Mouse (Mus musculus) mouse trophoblast stem cell (cell line): ENCODE measurements around the gene Rhbdd1.

Source experiments
- in situ Hi-C, 2 experiments: fragments of 300-500 bp; cut with MseI, MboI; formaldehyde crosslinking; loops; 2 replicates in 1 of 2; 3 replicates in 1 of 2; pipeline ENCODE4 v1.15.1; 2025

The Rhbdd1 gene

DNA sequence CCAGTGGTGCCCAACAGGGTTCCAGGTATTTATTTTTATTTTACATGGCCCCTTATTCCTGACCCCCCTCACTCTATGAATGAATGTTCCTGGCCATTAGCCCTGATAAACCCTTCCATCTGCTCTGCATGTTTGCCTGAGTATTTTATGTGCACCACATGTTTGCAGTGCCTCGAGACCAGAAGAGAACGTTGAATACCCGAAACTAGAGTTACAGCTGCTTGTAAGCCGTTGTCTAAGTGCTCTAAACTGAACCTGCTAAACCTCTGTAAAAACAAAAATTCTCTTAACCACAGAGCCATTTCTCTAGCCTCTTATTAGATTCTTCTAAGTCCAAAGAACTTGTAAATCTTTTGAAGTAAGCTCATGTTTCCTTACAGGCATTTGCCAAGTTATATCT lies 45.0 kb downstream of the Rhbdd1 start:
- in situ Hi-C loops: no loop called here

DNA sequence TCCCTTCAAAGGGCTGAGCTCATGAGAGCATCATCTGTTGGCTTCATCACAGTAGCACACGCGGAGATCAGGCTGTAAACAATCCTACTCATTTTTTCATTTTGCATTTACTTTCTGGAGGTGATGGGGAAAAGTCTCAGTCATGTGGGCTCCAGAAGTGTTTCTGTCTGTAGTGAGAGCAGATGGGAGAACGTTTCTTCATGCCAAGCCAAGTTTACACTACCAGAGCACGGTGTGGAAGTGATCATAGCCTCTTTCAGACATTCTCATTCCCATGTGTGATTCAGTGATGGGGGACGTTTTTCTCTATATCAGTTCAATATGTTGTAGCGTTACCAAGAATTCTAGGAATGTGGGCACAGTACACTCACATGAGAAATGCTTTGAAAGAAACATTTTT lies 45.9 kb downstream of the Rhbdd1 start:
- in situ Hi-C loops: no loop called here

DNA sequence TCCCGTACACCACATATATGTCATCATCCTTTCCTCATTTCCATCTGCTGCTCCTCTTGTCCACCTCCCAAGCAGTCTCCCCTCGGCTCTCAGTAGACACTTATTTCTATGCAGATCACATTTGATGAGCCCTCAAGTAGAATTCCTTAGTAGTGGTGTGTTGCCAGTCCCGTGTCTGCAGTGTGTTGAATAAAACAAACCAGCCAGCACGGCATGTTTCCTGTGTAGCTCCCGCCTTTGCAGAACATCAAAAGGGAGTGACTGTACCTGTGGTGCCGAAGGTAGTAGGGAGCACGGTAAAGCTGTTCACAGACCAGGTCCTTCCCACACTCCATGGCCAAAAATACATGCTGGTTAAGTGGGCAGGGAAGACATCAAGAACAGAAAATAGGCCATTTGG lies 47.8 kb downstream of the Rhbdd1 start:
- in situ Hi-C loops: no loop called here

DNA sequence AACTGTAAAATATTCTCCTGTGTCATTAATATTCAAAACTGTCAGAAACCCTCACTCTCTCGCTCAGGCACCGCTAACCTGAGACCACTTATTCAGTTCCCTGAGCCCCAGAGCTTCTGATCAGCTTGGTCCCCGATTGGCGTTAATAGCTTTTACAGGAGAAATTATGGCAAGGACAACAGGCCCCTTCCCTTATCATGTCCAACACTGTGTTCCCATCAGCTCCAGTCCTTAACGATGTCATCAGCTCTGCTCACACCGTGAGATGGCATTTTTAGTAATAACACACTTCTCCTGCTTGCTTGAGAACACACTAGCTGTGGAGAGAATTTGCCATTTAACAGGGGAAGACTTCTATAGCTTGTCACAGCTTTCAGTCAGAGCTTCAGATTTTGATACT lies 48.2 kb downstream of the Rhbdd1 start:
- in situ Hi-C loops: no loop called here

DNA sequence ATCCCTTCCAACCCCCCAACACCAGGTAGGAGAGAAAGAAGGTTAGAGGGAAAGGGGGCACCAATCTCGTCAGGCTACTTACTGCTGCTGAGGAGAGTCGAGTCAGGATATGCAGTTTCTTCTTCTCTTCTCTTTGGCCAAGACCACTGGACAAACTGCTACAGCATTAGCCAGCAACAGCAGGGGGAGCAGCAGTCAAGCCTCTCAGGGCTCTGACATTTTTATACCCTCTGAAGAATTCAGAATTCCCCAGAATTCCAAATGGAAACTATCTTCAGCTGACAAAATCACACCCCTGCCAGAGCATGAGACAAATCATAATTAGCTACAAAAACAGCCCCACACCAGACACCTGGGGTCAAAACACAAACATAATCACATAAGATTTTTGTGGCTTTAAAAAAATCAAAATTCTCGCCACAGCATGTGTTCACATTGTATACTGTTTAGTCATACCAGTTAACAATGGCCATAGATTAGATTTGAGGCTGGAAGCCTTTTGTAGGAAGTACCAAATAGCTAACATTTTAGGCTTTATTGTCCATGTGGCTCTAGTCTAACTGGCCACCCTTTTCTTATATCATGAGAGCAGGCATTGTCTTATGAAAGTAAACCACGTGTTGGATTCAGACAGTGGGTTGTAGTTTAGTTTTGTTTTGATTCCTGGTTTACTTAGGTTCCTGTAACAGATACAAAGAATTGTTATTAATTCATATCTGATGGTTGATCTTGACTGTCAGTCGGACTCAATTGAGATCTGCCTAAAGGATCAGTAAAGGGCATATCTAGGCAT lies 55.6 kb downstream of the Rhbdd1 start:
- in situ Hi-C loops: no loop called here

DNA sequence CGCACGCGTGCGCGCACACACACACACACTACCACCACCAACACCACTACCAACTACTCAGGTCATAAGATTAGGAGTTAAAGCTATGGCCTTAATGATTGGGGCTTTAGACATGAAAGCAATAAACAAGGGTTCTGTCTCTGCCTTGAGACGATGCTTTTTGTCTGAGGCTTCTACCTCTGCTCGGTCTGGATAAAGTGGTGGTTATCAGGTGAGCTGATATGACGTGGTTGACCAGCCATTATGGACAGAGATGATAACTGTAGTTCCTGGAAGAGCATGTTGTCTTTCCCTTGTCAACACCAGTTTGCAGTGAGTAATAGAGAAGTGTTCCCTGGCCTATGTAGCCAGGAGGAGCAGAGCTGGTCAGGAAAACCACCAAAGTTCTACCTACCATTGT lies 57.7 kb downstream of the Rhbdd1 start:
- in situ Hi-C loops: no loop called here

DNA sequence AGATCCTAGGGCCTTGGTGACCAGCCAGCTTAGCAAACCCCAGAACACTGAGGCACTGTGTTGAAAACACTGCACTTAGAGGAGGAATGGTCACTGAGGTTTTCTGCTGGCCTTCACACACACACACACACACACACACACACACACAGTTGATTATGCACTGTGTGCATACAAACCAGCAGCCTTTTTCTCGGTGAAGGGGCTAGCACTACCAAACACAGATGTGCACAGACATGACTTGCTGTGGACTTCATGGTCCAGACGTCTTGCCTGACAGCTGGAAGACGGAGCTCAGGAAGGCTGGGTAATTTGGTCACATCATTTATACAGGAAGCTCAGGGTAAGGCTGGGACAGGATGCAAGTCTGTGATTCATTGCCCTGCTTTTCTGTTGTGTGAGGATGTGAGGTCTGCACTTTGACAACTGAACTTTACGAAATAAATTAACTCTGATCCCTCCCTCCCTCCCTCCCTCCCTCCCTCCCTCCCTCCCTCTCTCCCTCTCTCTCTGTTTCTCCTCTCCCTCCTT lies 58.6 kb downstream of the Rhbdd1 start:
- in situ Hi-C loops: no loop called here

DNA sequence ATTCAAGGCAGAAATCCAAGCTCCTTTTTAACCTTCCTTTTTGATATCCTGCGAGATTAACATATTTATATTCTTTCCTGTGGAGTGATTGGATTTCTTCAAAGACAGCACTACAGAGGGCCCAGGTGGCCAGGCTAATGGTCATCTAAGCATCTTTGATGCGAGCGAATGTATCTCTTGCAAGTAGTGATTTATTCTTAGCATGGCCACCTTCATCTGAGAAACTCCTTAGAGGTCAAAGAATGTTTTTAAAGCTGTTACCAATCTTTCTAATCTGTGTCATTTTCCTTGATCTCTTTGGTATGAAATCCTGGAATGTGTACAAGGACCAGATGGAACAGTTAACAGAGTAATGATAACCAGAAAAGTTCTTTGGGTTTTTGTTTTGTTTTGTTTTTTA lies 59.2 kb downstream of the Rhbdd1 start:
- in situ Hi-C loops: no loop called here

DNA sequence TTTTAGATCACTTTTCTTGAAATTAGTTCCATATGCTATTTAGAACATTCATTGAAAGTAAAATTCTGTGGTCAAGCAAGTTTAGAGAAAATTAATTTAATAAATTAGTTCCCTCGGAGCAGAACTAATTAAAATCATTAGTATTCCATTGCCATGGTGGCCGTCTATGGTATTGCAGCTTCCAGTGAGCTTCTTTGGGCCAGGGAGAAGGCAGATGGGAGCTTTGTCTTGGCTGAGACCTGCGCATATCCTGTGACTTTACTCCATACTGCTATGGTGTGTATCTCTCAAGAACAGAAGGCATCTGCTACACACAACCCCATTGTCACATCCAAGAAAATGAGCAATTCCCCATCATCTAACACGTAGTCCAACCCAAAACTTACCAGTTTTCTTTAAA lies 65.7 kb downstream of the Rhbdd1 start:
- in situ Hi-C loops: no loop called here

DNA sequence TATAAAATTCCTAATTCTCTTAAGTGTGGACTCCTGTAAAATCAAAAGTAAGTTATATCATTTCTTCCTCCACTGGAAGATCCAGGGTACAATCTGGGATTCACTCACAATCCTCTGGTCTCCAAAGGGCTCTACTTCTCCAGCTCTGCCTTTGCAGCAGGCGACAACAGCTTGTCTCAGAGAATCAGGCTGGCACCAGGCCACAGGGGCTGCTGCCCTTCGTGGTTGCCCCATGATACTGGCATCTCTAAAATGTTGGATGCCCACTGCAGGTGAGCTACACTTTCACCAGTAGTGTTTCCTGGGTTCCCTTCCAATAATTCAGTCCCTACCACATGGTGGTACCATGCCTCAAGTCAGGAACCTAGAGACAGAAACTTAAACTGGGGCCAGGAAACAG lies 67.9 kb downstream of the Rhbdd1 start:
- in situ Hi-C loops: no loop called here

DNA sequence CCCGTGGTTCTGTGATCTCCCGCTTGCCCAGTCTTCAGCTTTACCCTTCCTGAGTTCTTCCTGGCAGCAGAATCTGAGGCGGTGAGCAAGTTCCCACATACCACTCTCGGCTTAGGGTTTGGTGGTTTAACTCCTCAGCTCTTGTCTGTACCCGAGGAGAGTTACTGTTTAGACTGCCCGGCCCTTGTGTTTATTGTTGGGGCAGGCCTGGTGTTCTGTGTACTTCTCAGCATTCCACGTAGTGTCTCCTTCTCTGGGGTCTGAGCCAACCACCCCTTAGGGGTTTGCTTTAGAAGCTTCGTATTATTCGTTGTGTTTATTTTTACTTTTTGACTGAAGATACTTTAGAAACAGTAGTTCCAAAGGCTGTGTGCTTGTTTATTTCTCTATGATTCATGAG lies 68.8 kb downstream of the Rhbdd1 start:
- in situ Hi-C loops: no loop called here

DNA sequence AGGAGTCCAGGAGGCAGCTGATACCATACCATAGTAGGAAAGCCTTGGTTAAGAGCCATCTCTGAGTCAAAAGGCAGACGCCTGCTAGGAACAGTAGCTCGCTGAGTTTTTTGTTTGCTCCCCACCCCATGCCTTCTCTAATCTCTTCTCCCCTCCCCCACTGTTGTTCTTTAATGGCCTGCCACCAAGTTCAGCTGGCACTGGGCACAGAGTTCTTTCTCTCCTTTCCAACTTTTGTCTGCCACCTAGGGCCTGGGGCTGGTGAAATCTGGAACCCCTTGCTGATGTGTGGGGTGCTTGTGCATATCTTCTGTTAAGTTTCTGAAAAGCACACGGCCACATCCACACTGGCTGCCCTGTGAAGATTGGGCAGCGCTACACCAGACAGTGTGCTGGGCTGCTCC lies 69.6 kb downstream of the Rhbdd1 start:
- in situ Hi-C loops: no loop called here

DNA sequence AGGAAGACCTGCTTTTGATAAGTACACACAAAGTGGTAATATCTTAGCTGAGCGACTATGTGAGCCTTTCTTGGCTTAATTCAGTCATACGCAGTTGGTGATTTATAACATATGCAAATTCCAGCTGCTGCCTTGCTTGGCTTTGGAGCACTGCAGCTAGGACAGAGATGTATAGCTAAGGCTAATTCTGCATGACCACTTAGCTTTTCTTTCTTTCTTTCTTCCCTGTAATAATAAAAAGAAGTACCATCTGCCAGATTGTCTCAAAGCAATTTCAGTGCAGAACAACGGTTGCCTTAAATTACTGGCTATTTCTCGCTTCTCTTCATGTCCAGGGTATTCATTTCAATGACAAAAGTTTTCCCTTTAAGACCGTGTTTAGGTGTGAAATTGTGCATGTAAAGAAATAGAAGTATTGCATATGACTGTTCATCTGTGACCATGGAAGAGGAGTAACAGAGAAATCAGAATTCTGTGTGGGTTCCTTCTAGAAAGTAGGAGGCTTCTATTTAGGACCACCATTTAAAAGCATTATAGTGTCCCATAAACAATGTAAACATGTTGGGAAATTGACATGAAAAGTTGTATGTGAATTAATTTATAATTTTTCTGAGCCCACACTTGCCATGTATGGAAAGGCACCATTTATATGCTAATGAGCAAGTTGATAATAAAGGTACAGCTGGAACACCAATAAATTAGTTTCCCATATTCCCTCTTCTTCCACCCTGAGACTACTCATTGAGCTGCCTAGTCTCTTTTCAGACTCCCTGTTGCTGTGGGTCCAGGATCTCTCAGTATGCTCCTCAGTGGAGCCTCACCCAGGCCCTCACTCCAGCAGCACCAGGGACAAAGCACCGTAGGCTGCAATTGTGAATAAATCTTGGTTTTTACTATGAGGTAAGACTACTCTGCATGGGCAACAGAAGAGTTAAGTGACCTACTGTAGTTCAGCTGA lies 70.8 kb downstream of the Rhbdd1 start:
- in situ Hi-C loops: no loop called here

DNA sequence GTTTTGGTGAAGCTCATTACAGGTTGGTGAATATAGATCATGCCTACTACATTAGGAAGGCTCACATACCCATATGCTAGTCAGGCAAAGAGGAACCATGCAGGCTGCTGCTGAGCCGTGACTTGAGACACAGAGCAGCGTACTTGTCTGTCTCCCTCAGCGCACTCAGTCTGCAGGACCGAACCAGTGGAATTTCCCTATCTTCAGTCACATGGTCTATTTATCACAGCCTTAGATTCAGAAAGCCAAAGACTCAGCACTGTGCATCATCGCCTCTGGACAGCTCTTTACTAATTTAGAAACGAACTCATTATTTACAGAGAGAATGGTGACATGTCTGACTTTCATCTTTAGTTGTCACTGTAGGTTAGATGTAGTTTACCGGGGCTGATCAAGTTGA lies 73.1 kb downstream of the Rhbdd1 start:
- in situ Hi-C loops: no loop called here

DNA sequence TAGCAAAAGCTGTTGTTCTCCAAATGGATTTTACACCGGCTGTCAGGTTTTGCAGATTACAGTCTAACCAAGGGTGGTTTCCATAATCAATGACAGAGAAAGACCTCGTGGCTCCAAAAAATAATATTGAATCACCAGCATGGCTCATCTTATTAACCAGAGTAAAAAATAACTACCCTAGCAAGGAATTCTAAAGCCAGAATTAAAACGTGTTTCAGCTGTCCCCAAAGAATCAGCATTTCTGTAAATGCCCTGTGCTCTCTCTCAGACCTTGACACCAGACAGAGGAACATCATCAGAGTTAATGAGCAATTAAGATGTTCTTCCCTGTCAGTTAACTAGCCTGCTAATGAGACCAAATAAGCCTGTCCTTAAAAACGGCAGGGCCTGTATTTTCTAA lies 79.1 kb downstream of the Rhbdd1 start:
- in situ Hi-C loops: no loop called here

DNA sequence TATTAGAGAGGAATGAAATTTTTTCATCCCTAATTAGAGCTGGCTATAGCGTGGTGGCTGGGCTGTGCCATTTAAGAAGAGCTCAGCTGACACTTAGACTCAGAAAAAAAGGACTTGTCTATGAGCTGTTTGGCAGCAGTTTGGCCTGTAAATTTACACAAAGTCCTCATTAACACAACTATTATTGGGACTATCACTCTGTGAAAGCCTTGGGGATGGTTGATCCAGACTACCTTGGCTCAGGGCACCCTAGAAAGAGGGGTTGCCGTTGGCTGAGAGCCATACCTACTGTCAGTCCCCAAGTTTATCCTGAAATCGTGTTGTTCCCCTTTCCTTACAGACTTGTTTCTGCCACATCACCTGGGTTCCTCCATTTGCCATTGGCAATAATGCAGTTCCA lies 91.5 kb downstream of the Rhbdd1 start:
- in situ Hi-C loops: no loop called here

DNA sequence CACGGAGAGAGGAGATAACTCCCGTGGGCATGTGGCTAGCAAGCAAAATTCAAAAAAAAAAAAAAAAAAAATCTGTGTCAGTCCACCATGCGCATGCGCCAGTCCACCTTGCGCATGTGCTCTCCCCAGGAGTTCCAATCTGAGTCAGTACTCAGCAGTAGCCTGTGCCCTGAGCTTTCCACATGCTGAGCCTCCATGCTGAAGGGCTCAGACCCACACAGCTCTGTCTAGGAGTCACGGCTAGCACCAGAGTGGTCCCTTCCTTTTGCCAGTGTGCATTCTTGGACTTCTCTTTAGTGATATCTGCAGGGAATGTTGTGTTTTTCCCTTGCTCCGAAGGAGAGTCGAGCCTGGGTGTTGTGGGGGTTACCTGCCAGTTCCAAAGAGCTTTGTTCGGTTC lies 93.0 kb downstream of the Rhbdd1 start:
- in situ Hi-C loops: no loop called here

DNA sequence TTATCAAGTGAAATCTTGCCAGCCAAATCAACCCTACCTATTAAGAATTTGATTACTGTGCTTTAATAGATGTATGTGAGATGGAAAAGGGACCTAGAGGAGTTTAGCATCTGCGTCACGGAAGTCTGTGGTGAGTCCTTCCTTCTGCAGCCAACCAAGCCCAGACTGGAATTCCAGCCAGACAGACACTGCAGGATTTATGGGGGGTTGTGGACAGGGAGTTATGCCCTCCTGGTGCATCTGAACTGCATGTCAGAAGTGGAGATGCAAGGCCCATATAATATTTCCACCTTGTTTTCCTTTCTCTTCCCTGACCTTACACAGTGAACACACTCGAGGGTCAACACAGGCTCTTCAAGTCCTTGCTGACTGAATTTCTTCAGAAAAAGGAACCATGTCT lies 94.3 kb downstream of the Rhbdd1 start:
- in situ Hi-C loops: no loop called here

DNA sequence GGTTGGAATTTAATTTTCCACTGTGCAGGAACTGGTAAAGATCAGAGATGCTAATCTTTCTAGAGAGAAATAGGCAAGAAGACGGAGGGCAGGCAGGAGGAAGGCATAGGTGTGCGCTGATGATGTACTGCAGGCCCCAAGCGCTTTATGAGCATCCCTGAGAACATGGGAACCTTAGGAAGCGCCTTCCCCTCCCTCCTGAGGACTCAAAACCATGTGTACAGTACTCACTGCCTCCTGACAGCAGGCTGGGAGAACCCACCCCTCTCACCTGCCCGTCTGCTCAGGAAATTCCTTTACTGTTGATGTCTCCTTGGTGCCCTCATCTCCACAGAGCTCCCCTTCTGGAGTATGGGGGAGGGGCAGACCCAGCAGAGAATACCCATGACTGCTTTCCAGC lies 95.3 kb downstream of the Rhbdd1 start:
- in situ Hi-C loops: no loop called here

DNA sequence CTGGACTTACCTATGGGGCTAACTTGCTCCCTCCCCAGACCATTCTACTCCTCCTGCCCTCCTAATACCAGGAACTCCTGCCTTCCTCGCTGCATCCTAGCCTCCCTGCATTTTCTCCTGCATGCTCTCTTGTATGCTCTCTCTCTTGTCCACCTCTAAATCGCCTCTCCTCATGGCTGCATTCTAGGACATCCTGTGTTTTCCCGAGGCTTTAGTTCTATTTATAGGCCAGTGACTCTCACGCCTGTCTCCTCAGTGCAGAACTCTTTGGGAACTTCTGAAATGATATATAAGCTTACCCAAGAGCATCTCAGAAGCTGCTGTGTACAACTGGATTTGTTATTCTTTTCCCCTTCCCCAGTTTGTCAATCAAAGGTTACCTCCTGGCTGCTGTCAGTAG lies 95.8 kb downstream of the Rhbdd1 start:
- in situ Hi-C loops: no loop called here

DNA sequence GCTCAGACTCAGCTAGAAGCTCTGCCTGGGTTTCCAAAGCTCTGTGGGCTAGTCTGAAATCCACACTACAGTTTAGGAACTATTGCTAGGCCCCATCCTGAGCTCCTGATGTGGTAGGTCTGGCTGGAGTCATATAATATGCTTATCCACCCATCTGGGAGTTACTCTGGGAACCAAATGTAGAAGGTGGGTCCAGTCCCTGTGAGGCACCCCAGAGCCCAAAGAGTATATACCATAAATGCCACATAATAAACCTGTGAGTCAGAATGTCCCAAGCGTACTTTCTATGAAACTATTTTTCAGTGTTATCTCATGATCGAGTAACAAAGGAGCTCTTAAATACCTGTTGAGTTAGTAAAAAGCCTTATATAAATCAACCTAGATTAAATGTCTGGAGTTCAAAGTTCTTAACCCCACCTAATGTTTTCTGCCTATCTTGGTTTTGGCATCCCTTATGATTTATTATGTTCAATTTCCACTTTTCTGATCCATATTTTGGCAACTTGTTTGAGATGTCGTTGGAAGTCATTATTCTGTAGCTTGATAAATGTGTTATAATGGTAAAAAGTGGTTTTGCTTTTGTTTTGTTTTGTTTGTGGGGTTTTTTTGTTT lies 98.3 kb downstream of the Rhbdd1 start:
- in situ Hi-C loops: no loop called here

DNA sequence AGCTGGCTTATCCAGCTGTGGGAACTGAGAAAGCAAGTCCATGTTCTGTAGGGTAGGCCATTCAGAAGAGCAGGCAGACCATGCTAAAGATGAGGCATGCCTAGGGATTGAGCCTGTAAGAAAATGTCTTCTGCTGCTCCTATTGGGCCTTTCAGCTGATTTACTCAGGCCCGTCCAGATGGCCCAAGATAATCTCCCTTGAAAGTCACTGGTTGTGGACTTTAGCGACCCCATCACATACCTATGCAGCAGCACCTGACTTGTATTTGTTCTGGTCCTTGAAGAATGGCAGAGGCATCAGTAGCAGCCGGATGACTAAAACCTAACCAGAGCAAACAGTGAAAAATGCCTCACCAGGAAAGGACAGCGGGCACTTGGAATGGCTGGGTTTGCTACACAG lies 99.4 kb downstream of the Rhbdd1 start:
- in situ Hi-C loops: no loop called here
